Mouse (Mus musculus) adrenal gland, postnatal 36 days (tissue): ENCODE measurements around the gene Ecel1. TPM values are rescaled to one million over a fixed set of nuclear protein-coding genes. Genes with fewer than 3 reads are reported as not detected.

Experiments
- DNase-seq, 2 experiments: peaks; one replicate each; pipeline ENCODE4 v3.0.0; 2021; ENCODE audit warnings: mixed read lengths in 1 of 2
- long read RNA-seq, 2 experiments: library from polyadenylated mRNA; stranded (forward); transcript quantifications; one replicate each; pipeline ENCODE4 v2.0.0; 2021; ENCODE audit warnings: borderline sequencing depth in 2 of 2
- total RNA-seq, 2 experiments: library from RNA; stranded (reverse); gene quantifications; 2 replicates each; pipeline ENCODE4 v1.2.3; 2021

The Ecel1 gene
- total RNA-seq, result 1 to 10 TPM in 1 of 2 experiments, under 1 TPM in 1; 0.30 to 1.2 TPM
- long read RNA-seq, experiment 1, partial matches to known transcripts, result 1 of 2 reads
- long read RNA-seq, experiment 1, other reads (novel, unspliced or antisense), result 0 of 2 reads
- long read RNA-seq, experiment 2, result 0 reads

- no peak for DNase-seq
Observed at GRCm38 (mm10) chr1:87156199-87156587, at the start of gene Ecel1. Ecel1 (minus strand) TSS chr1:87156521.

- no peak for DNase-seq
Observed at GRCm38 (mm10) chr1:87205502-87205901, 49.2 kb upstream of the Ecel1 start.

- peak in 1 of 2 experiments; percentile 20 for DNase-seq
Observed at GRCm38 (mm10) chr1:87205038-87205437, 48.7 kb upstream of the Ecel1 start.

- DNase-seq, result no peak
Observed at GRCm38 (mm10) chr1:87204465-87204864, 48.1 kb upstream of the Ecel1 start, which contains the start of gene Chrng. Chrng (plus strand) TSS chr1:87204657.

GRCm38 (mm10) chr1:87203779-87204178, 47.5 kb upstream of the Ecel1 start:
- no peak for DNase-seq

- DNase-seq, result no peak
Observed at GRCm38 (mm10) chr1:87201848-87202247, 45.5 kb upstream of the Ecel1 start.

GRCm38 (mm10) chr1:87200811-87201210, 44.5 kb upstream of the Ecel1 start:
- DNase-seq, result no peak

- no peak for DNase-seq
Observed at GRCm38 (mm10) chr1:87198119-87199065, 42.1 kb upstream of the Ecel1 start.

GRCm38 (mm10) chr1:87197296-87197695, 41.0 kb upstream of the Ecel1 start:
- no peak for DNase-seq

GRCm38 (mm10) chr1:87190429-87190828, 34.1 kb upstream of the Ecel1 start, which contains the start of gene Chrnd:
Chrnd (plus strand) TSS chr1:87190607.
- DNase-seq, result no peak

GRCm38 (mm10) chr1:87187037-87187355, 30.7 kb upstream of the Ecel1 start:
- peak; percentile 82 to 87 for DNase-seq

- DNase-seq, result no peak
Observed at GRCm38 (mm10) chr1:87186261-87187036, 30.1 kb upstream of the Ecel1 start.

- DNase-seq, result no peak
Observed at GRCm38 (mm10) chr1:87185526-87185925, 29.2 kb upstream of the Ecel1 start.

- peak; percentile 85 to 91 for DNase-seq
Observed at GRCm38 (mm10) chr1:87184751-87185139, 28.4 kb upstream of the Ecel1 start.

- DNase-seq, result peak in 1 of 2 experiments; percentile 39
Observed at GRCm38 (mm10) chr1:87183998-87184750, 27.9 kb upstream of the Ecel1 start.

GRCm38 (mm10) chr1:87183013-87183412, 26.7 kb upstream of the Ecel1 start, which contains the start of gene Prss56:
Prss56 (plus strand) TSS chr1:87183313.
- no peak for DNase-seq

GRCm38 (mm10) chr1:87180896-87181295, 24.6 kb upstream of the Ecel1 start:
- peak; percentile 75 for DNase-seq

- DNase-seq, result peak; percentile 35 to 53
Observed at GRCm38 (mm10) chr1:87175852-87176292, 19.6 kb upstream of the Ecel1 start.

- DNase-seq, result peak; percentile 69 to 73
Observed at GRCm38 (mm10) chr1:87174006-87174955, 18.0 kb upstream of the Ecel1 start.

- DNase-seq, result peak; percentile 44 to 47
Observed at GRCm38 (mm10) chr1:87172316-87172715, 16.0 kb upstream of the Ecel1 start.
